Mouse (Mus musculus) kidney, postnatal 36 days (tissue): ENCODE data around the gene Klrb1b.

Experiments used
- DNase-seq, 2 experiments: peaks; one replicate each; pipeline ENCODE4 v3.0.0; 2021 to 2022; ENCODE audit warnings: mixed read lengths in 2 of 2

Klrb1b gene

DNA sequence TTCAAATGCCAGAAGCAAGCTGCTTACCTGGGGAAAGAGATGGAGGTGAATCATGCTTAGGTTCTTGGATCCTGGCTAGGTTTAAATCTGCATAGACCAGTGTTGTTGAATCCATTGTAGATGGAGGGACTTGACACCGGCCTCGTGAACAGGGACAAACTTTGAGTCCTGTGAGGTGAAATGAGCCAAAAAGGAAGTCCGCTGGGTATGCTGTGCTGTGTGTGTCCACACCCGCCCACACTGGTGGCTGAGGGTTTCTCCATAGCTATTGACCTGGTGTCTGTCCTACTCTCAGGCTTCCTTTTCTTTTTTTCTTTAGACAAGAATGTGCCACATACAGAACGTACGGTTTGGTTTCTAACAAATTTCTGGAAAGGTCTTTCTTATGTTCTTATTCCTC, at the start of gene Klrb1b, which contains the start of gene Gm44511:
TSS of gene Klrb1b (minus strand) at position 200 of the 400 bp plus-strand sequence.
TSS of gene Gm44511 (minus strand) at position 184 of the 400 bp plus-strand sequence.
- no peak for DNase-seq

- DNase-seq: no peak
Measured at GRCm38 (mm10) chr6:128871910-128872610, 45.9 kb upstream of the Klrb1b start.

DNA sequence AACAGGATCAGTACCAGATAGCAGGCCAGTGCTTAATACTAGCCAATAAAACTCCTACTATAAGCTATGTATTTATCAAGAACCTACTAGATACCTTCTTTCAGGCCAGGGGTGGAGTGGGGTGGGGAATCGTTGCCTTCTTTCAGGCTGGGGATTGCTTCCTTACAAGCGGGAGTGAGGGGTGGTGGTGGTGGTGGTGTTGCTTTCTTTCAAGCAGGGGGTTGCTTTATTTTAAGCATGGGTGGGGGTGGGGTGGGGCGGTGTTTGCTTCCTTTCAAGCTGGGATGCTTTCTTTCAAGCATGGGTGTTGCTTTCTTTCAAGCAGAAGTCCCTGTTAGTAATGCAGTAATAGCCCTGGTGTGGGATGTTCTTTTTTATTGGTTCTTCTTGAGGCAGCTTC, 42.7 kb upstream of the Klrb1b start:
- no peak for DNase-seq

DNA sequence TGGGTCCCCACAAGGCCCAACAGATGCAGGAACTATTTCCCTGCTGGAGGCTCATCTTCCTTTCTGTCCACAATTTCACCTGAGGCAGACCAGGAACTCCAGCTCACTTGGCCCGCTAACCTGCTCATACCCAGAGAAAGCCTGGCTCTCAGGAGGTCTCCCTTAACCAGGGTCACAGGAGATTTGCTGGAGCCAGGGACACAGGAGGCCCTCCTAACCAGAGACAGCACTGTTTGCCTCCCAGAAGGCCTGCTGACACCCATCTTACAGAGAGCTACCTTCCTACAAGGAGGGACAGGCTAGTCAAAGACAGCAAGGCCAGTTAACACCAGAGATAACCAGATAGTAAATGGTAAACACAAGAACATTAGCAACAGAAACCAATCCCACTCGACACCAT, 31.8 kb upstream of the Klrb1b start:
- DNase-seq: no peak

- peak; percentile 90 to 92 for DNase-seq
Measured at GRCm38 (mm10) chr6:128856250-128856649, 30.1 kb upstream of the Klrb1b start.

DNA sequence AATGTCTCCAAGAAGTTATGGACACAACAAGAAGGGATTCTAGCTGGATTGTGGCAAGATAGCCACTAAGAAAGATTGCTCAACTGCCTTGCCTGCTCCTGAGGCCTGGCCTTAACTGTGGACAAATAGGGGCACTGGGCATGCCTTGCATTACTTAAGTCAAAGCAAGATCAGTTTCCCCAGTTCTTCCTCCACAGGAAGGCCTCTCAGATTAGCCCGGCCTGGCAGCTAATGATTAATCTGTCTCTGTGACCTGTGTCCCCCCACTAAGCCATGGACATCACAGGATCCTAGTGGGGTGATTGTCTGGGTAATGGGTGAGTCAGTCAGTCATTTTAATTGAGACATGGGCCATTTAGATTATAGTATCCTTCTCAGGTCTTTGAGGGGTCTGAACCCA, 29.3 kb upstream of the Klrb1b start:
- peak in 1 of 2 experiments; percentile 52 for DNase-seq

GRCm38 (mm10) chr6:128854895-128855294, 28.8 kb upstream of the Klrb1b start:
- no peak for DNase-seq

GRCm38 (mm10) chr6:128854024-128854820, 28.1 kb upstream of the Klrb1b start:
- DNase-seq: peak; percentile 64 to 88

DNA sequence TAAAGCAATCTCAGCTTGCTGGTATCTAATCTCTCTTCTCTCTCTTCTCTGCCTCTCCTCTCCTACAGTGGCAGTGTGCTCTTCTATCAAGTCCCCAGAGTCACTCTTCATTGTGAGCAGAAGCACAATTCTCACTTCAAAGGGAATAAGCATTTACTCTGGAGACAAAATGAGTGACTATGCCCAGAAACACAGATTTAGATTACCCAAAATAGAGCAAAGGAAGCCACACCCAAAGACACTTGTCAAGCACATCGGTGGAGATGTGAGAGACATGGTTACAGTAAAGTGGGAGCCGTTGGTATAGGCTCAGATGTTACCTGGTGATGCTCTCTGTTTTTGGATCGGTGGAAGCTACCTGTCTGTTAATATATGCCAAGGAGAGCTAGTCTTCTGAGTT, 26.6 kb upstream of the Klrb1b start:
- no peak for DNase-seq

GRCm38 (mm10) chr6:128851151-128851550, 25.0 kb upstream of the Klrb1b start:
- no peak for DNase-seq

- peak; percentile 48 to 68 for DNase-seq
Measured at GRCm38 (mm10) chr6:128850671-128851070, 24.5 kb upstream of the Klrb1b start.

DNA sequence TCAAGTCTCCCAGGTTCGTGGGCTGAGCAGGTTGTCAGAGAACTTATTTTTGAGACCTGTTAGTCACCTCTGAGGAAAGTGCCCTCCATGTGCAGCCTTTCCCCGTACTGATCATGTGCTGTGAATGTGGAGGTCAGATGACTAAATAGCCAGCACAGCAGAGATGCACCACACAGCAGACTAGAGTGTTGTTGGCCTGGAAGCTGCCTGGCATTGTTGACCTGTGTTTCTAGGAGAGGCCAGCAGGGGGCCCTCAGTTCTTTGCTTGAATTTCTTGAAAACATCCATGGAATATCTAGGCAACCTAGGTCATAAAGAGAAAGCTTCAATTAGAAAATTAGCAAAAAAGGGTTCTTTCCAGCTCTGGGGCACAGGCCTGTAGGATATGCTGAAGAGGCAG, 23.8 kb upstream of the Klrb1b start:
- peak; percentile 57 to 78 for DNase-seq

- DNase-seq: no peak
Measured at GRCm38 (mm10) chr6:128847401-128847800, 21.3 kb upstream of the Klrb1b start.

GRCm38 (mm10) chr6:128845998-128846542, 19.9 kb upstream of the Klrb1b start:
- DNase-seq: no peak

GRCm38 (mm10) chr6:128845319-128845979, 19.3 kb upstream of the Klrb1b start:
- DNase-seq: peak; percentile 90 to 93

DNA sequence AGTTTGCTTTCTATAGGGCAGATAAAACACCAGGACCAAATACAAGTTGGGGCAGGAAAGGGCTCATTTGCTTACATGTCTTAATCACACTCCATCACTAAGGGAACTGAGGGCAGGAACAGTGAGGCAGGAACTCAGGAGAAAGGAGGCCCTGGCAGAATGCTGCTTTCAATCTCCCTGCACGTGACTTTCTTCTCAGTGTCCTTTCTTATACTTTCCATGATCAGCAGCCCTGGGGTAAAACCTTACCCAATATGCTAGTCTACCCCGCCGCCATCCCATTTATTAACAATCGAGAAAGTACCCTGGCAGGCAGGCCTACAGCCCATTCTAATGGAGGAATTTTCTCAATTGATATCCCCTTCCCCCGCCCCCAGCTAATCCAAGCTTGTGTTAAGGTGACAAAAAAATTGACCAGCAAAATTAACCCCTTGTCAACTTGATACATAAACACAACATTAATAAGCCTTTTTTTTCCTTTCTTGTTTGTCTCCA, 18.5 kb upstream of the Klrb1b start:
- DNase-seq: no peak

- no peak for DNase-seq
Measured at GRCm38 (mm10) chr6:128844131-128844530, 18.0 kb upstream of the Klrb1b start.

DNA sequence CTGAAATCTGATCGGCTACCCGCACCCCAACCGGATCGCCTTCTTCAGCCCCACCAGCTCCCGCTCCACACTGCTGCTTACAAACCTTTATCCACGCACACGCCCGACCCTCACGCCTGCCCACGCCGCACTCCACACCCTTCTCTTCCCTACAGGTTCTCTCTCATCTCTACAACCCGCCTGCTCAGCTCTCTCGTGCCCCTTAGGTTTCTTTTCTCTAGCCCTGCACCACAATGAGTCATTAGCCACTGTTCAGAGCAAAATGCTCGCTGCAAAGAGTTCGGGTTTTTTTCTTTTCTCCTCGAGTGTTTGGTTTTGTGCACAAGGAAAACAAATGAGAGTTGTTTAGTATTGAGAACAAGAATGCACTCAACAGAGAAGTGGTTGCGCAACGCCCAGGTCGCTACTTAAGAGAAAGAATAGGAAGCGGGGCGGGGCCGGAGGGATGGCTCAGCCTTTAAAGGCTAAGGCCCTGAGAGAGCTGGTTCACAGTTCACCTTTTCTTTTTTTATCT, 17.4 kb upstream of the Klrb1b start:
- DNase-seq: peak; percentile 85 to 88

- peak; percentile 88 to 93 for DNase-seq
Measured at GRCm38 (mm10) chr6:128842945-128843478, 16.9 kb upstream of the Klrb1b start.

GRCm38 (mm10) chr6:128842356-128842944, 16.3 kb upstream of the Klrb1b start:
- DNase-seq: no peak

- no peak for DNase-seq
Measured at GRCm38 (mm10) chr6:128841327-128842089, 15.4 kb upstream of the Klrb1b start.
